Mouse (Mus musculus): ENCODE measurements around the gene Dars2.

The Dars2 gene

DNA sequence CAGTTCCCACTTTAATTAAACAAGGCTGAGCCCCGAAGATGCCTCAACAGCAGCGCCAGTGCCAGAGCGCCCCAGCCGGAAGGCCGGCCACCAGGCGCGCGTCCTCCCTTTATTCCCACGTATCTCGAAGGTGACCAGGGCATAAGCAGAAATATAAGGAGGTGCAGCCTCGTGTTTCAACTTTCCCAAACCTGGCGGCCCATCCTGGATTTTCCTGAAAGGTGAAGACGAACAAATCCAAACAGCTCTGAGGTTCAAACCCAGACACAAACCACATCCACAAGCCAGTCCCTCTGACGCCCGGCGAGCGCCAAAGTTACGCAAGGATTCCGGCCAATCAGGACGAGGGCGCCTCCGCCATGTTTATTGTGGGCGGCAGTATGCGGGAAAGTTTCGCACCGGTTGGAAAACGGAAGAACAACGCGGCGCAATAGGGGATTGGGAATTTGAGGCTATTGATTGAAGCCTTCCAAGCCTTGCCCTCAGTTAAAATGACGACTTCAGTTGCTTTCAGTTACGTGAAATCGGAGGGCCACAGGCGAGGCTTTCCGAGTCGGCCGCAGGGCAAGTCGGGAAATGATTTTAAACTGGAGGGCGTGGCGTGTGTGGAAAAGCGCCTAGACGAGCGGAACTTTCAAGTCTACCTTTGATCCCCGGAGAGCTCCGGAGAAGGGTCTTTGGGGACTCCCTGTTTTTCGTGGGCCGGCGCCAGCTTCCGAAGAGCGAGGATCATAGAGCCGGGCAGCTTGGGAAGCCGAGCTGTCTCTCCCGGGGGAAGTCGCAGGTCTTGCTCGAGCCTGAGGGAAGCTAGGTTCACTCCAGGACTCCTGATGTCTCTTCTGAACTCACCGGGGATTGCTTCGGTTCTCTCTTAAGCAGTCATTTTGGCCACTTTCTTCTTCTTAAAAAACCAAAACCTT is at the start of gene Dars2, which contains the start of gene Cenpl:
Gene Dars2 (minus strand): TSS at position 307 of the 920 bp plus-strand sequence.
Gene Cenpl (plus strand): TSS at position 362 of the 920 bp plus-strand sequence.
- peak; percentile 88 for DNase-seq (ENCODE audit: low read depth, low spot score)

DNA sequence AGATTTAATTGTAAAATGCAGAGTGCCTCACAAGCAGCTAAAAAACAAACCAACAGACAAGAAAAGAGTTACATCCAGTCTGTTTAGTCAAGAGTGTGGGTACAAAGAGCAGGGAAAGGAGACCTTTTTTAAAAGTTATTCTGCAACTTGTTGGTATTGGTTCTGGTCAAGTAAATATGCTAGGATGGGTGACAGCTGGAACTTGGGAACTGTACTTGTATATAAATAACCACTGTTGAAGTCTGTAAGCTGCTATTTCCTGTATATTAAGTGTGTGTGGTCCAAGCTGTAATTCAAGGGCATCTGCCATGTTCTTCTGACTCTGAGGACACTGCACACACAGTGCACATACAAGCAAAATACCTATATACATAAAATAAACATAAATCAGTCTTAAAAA is 44.1 kb upstream of the Dars2 start:
- no peak for DNase-seq (ENCODE audit: low read depth, low spot score)

DNA sequence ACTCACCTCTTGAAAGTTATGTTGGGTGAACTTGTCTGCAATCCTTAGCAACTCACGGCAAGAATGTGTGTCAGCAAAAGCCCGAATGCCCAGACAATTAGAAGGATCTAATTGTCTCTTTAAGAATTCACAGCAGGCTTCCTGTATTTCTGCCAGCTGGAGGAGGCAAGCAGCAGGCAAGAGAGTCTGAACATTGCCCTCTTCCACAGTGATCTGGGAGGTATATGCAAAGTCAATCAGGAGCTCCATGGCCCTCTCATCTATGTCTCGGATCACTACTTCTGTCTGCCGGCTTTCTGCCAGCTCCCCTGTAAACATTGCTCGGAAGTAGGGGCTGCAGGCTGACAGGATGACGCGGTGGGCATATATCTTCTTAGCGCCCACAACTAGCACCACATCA is 38.8 kb upstream of the Dars2 start:
- no peak for DNase-seq (ENCODE audit: low read depth, low spot score)

DNA sequence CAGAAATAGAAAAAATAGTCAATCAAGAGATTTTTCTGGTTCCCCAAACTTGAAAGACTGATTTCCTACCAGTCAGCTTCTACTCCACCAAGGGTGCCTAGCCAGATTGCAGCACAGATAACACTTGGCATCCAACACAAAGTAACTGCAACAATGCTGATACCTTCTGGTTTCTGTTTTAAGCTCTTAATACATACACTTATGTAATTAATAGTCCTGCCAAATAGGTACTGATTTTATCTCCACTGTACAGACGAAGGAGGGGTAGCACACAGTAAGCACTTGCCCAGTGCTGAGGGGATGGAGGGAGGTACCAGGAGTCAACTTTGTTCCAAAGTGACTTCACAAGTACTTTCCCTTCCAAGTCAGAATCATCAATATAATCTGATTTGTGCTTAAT is 33.4 kb upstream of the Dars2 start:
- no peak for DNase-seq (ENCODE audit: low read depth, low spot score)

DNA sequence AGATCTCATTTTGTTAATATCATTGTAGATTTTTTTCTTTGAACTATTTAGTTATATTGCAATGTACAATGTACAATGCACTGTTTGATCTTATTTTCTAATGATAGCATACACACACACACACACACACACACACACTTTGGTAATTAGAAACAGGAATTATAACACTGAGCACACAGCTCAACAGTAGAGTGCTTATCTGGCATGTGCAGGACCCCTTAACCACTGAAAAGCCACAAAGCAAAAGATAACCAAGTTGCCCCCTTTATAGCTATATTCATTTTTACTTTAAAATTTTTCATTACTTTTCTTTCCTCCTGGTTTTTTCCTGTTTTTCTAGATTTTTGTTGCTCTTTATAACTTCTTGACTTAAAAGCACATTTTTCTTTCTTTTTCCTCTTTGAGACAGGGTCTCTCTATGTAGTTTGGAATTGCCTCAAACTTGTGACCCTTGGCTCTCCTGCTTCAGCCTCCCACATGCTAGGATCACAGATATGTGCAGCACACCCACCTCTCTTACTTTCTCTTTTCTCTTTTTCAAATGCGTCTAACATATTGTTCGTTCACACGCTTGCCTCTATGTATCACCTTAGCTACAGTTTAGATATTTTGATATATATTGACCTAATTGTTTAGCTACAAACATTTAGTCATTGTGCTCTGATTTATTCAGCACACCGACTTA is 29.4 kb upstream of the Dars2 start:
- DNase-seq (ENCODE audit: low read depth, low spot score): no peak

DNA sequence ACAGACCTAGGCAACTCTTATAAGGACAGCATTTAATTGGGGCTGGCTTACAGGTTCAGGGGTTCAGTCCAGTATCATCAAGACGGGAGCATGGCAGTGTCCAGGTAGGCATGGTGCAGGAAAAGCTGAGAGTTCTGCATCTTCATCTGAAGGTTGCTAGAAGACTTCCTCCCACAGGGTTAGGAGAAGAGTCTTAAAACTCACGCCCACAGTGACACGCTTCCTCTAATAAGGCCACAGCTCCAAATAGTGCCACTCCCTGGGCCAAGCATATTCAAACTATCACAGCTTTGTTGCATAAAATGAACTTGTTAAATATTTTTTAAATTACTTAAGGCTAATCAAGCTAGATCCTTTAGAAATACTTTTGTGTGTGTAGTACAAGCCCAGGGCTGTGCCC is 6.8 kb upstream of the Dars2 start:
- no peak for DNase-seq (ENCODE audit: low read depth, low spot score)

DNA sequence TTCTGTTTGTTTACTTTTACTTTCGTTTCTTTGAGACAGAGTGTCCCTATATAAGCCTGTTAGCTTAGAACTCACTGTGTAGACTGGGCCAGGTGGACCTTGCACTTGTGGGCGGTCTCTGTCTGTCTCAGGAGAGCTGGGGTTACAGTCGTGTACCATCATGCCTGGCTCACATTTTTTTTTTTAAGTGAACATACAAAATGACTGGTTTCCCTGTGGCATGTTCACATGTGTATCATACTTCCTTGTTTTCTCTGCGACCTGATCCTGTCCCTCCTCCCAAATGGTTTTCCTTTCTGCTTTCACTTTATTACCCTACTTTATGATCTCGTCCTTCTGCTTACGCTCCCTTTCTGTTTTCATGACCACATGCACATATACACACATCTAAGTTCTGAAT is 5.8 kb upstream of the Dars2 start:
- DNase-seq (ENCODE audit: low read depth, low spot score): no peak

DNA sequence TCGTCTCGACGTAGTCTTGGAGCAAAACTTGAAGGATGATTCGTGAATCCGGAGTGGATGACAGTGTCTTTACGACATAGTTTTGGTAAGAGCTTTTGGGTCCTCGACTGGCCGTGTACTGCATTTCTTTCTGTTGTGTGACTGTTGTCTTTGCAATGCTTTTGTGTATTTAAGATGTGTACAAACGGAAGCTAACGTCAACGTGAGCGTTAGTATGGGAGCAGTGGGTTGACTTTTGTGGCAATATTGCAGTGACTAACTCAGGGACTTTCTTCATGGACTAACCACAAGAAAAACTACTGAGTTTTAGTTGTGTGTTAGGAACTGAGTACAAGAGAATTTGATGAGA is 788 bp upstream of the Dars2 start:
- no peak for DNase-seq (ENCODE audit: low read depth, low spot score)

DNA sequence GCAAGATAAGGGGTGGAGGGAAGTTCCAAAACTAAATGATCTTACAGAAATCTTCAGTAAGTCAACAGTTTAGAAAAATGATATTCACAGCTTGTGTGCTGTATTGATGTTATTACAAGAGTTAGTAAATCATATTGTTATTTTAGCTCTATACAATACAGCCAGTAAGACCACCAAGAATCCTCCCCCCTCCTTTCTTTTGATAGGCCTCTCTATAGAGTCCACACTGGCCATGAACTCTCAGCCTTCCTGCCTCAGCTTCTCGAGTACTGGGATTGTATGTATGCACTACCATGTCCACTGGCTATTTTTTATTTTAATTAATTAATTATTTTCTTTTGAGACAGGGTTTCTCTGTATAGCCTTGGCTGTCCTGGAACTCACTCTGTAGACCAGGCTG is 7.1 kb downstream of the Dars2 start:
- DNase-seq (ENCODE audit: low read depth, low spot score): no peak

DNA sequence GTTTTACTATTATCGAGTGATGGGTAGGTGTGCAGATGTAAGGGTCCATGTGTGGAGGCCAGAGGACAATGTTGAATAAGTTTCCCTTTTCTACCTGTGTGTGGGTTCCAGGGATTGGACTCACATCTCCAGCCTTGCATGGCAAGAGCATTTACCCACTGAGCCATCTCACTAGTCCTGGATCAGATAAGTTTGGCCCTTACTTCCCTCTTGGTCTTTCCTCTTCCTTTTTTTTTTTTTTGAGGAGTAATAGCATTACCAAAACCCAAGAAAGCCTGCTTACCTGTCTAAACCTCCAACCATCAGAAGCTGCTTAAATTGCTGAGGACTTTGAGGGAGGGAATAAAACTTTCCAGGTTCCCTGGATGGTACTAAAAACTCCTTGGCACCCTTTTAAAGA is 13.3 kb downstream of the Dars2 start:
- DNase-seq (ENCODE audit: low read depth, low spot score): no peak

DNA sequence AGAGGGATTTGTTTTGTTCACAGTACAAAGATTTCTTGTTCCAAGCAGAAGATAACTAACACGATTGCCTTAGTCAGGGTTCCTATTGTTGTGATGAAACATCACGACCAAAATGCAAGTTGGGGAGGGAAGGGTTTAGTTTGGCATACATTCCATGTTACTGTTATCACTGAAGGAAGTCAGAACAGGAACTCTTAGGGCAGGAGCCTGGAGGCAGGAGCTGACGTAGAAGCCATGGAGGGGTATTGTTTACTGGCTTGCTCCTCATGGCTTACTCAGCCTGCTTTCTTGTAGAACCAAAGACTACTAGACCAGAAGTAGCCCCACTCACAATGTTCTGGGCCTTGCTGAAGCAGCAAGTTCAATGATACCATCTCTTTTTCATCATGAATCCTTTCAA is 23.5 kb downstream of the Dars2 start:
- no peak for DNase-seq (ENCODE audit: low read depth, low spot score)

DNA sequence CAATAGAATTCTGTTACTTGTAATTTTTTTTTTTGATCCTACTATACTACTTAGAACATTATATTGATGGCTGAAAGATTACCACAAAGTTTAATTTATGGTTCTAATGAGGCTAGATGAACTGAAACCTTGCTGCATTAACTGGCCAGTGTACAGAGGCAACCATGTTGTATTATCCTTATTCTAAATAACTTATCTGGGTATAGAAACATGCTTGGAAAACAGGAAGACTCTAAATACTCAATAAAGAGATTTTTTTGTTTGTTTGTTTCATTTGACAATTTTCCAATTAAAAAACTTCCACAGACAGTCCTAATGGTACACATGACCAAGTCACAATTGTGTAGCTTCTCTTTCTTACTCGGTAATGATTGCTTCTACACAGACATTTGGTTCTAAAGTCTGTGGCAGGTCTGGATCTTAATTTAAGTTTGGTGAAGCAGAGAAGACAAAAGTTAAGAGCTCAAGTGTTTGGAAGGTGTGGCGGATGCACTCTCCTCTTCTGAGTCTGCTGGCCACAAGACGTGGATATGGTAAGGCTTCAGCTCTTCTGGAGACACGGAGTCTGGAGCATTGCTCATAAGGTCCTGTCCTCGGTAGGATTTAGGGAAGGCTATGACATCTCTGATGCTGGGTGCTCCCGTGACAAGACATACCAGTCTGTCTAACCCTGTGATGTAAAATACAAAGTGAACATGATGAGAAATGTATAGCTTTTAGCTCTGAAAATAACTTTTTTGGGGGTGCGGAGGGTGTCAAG is 29.0 kb downstream of the Dars2 start:
- no peak for DNase-seq (ENCODE audit: low read depth, low spot score)

DNA sequence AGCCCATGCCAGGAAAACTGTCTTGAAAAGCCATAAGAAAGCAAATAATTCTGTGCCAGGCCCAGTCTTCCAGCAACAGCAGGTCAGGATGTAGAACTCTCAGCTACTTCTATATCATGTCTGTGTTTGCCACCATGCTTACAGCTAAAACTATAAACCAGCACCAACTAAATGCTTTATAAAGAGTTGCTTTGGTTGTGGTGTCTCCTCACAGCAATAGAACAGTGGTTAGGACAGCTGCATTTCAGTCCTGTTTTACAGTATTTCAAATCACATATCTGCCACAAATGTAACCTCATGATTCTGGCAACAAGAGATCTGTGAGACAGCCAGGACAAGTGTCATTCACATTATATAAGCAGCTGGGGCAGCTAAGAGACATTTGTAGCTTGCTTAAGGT is 29.6 kb downstream of the Dars2 start:
- DNase-seq (ENCODE audit: low read depth, low spot score): no peak

DNA sequence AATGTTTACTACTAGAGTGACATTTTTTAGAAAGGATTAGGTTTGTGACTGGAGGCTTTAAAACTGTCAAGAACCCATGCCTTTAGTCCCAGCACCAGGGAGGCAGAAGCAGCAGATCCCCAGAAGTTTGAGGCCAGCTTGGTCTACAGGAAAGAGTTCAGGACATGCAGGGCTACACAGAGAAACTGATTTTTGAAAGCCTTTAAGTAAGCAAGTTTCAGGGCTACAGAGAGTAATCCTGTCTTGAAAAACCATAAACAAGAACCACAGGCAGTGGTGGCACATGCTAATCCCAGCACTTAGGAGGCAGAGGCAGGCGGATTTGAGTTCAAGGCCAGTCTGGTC is 30.1 kb downstream of the Dars2 start:
- no peak for DNase-seq (ENCODE audit: low read depth, low spot score)

DNA sequence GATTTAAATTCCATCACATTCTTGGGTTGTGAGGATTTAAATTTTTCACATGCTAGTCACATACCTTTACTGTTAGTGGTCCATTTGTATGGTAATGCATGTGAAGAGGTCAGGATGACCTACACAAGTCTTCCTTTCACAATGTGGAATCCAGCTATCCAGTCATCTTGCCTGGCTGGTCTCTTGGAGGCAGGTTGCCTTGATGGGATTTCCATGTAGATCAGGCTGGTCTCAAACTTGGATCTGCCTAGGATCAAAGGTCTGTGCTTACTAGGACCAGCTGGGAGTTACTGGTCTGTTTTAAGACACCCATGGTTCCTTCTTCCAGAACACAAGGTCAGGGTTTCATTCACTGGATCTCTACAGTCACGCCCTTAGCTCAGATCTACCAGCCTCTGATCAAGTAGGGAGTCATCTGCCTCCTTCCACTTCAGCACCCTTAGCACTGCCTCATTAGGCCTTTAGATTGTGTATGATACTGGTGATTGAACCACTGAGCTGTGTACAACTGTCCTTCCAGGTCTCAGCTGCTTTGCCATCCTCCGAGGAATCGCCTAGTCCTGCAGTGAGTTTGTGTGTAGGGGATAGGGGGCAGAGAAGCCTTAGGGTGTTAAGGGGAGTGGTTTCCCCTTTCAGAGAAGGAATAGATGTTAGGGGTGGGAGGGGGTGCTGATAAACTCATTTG is 30.6 kb downstream of the Dars2 start:
- DNase-seq (ENCODE audit: low read depth, low spot score): peak; percentile 81

DNA sequence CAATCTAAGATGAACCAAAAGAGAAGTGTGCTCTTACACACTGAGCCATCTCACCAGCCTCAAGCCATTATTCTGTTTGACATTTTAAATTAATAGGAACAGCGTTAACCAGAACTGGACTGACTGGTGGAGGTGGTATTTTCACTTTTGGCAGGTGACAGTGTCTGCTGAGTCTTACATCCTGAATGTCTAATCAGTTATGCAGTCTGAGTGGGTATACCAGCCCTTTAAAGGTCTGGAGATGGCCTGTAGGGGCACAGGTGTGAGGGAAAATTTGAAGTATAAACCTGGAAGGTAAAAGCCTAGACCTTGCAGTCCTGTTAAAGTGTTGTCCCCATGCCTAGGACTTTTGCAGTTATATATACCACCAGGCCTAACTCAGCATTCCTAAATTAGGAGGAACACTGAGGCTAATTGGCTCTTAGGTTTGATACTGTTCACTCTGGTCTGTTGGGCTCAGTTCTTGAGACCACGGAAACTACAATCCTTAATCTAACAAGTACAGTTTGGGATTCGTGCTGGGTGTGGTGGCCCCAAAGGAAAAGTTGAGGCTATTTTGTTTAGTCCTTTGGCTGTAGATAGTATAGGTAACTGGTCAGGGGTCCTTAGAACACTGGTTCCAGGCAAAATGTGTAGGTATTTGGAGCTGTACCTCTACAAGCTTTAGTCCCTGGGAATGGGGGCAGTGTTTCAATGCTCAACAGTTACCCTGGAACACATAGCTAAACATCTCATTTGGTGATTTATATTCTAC is 31.3 kb downstream of the Dars2 start:
- no peak for DNase-seq (ENCODE audit: low read depth, low spot score)

DNA sequence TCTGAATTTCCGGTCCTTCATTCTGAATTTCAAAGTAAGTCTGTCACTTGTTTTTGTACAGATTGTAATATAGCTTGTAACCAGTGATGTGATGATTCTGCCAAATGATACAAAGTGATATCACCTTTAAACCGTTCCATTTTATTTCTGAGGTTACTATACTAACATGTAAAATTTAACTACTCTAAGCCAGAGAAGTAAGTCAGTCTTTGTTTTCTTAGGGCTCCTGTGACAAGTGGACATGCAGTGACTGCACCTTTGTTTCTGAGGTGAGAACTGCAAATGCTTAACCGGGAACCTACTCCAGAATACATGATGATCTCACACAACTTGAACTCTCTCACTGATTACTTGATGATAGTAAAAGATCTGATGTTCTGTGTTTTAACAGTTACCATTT is 32.5 kb downstream of the Dars2 start:
- no peak for DNase-seq (ENCODE audit: low read depth, low spot score)

DNA sequence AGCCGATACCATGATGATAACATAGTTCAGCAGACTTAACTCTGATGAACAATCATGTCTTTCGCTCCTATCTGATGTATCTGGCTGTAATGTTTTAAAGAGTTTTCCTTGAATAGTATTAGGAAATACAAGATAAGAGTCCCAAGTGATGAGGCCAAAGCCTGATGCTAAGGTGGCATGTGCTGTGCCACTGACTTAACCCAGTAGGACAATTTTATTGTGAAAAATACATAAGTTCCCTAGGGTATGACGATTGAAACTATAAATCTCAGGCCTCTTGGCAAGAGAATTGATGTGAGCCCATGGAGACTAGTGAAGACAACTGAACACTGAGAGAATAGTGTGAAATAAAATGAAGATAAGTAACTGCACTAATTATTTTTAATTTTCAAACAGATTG is 32.9 kb downstream of the Dars2 start:
- DNase-seq (ENCODE audit: low read depth, low spot score): no peak

DNA sequence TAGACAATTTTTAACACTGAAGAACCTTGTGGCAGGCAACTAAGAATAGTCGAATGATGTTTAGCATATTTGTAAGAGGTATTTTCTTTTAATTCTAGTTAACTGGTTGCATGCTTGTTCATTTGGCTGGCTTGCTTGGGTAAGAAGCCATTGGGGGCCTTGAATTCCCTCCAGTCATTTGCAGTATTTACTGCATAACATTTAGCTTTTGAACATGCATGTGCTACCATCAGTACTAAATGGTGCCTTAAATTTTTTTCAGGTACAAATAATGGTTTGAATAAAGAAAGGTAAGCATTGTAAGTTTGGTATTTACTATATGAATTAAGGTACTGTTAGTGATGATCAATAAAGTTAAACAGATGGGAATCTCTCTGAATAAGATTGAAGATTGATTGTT is 33.4 kb downstream of the Dars2 start:
- DNase-seq (ENCODE audit: low read depth, low spot score): no peak

DNA sequence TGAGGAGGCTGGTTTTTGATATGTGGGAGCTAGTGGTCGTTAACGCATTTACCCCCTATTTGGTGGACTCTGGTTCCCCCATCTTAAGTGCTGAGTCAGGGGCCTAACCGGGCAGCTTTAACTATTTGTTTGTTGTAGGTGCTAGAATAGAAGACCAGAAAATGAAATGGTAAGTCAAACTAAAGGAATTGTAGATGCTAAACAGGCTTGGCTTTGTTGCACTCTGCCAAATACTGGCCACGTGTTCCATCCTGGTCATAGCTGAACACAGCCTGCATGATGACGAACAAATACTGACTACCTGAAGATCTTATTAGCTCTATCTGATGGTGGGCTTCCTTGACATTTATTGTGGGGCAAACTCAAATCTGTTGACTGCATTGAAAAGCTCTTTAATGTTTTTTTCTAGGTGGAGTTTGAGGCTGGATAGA is 34.0 kb downstream of the Dars2 start:
- no peak for DNase-seq (ENCODE audit: low read depth, low spot score)

DNA sequence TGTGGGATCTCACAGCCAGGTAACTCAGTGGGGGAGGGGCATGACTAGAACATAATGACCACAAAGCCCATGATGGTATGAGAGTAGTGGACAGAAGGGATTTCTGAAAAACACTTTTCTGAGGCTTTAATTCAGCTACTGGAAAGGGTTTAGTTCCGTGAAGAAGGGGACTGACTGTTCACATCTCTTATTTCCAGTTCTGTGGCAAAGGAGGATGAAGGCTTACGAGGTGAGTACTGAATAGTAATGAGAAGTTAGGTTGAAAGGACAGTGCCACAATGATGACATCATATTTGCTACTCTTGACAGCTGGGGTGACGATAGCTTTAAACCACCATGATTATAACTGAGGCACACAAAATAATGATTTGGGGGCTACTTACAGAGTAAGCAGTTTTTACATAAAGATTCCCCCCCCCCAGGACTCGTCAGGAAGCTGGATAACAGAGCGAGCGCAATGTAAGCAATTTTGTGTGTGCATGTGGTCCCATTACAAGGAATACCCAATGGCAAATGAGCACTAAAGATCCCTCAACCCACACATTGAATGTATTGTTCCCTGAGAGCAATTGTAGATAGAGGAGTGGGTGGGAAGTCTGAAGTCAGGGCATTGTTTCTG is 34.6 kb downstream of the Dars2 start:
- DNase-seq (ENCODE audit: low read depth, low spot score): no peak
